Mouse (Mus musculus) retina, postnatal 1 day (tissue): ENCODE measurements around the gene Cdh15.
A peak's percentile ranks its signal among the peaks of the same experiment; 100 is the strongest.

ENCODE experiments used
- DNase-seq: peaks from one replicate; pipeline ENCODE4 v3.0.0-alpha.2; 2012

The Cdh15 gene

DNA sequence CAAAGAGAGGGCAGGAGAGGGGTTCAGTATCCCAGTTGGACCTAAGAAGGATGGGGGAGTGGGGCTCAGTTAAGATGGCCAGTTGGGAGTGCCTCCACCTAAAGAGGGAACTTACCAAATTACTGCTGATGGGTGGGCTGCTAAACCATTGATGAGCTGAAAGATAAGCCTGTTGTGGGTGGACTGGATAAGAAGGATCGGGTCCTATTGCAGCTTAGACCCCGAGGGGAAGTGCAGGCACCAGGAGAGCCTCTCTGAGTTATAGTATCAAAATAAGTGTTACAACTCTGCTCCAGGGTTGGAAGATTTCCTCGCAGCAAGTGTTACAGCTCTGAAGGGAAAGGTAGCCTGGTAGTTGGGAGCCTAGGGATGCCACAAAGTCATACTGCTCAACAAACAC is 3.6 kb upstream of the Cdh15 start:
- no peak for DNase-seq

DNA sequence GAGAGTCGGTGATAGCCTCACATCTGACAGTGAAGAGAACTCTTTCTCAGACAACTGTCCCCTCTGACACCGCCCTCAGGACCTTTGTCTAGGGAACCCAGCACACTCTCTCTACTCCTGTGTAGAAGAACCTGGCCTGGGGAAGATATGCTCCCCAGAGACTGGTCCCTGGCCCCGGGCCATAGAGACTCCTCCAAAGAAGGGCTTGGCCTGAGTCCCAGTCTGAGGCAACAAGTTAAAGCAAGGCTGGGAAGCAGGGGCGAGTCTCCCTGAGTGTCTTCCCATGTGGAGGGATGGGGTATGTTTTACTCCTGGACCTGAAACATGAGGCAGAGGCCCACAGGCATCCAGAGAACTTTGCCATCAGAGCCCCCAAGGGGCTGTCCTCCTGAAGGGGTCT is 2.1 kb upstream of the Cdh15 start:
- DNase-seq, result no peak

DNA sequence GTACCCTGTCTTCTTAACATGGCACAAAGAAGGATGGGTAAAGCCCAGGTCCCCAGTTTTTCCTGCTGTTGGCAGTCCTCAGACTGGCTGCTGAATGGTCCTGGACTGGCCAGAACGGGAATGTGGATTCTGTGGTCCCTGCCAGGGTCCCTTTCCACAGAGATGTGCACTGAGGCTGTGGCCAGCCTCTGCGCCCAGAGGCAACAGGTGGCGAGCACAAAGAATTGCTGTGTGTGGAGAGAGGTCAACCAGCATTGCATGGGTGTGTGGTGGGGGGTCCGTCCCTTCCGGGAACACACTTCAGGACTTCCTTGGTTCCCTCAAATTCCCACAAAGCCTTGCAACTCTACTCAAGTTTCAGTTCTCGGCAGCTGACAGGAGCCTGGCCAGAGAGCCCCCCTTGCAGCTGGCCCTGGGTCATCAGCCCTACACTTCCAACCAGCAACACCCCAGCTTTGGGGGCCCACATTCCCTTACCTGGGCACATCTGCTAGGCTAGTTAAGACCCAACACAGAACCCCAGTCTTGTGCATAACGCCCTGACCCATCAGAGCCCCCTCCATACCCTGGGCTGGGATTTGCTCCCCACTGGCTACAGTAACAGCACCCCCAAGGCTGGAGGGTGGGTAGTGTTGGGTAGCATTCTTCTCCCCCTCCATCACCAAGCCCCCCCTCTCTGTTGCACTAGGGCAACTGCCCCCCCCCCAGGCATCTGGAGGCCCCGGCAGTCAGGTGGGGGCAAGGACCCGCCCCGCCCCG is 1.6 kb downstream of the Cdh15 start:
- DNase-seq, result no peak

DNA sequence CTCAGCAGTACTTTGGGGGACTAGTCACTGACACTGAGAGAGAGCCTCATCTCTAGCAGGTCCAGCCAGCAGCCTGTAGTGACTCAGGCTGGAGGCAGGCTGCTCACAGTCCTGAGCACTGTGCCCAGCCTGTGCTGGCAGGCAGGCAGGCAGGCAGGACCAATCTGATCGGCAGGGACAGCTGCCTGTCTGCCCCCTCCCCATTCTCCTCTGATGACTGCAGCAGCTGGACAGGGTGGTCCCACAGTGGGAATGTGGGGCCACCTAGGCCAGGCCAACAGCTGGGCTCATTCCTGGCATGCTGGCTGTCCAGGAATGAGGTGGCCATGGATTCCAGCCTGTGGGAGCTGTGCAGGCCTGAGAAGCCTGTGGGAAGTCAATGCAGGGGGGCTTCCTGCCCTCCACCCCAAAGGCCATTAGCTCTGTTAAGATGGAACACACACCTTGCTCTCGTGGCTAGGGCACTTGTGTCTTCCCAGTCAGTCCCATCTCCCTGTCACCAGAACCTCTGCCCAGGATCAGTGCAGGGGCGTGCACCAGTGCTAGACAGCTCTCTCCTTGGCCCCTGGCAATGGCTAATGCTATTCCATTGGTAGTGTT is 3.0 kb downstream of the Cdh15 start:
- DNase-seq, result no peak

DNA sequence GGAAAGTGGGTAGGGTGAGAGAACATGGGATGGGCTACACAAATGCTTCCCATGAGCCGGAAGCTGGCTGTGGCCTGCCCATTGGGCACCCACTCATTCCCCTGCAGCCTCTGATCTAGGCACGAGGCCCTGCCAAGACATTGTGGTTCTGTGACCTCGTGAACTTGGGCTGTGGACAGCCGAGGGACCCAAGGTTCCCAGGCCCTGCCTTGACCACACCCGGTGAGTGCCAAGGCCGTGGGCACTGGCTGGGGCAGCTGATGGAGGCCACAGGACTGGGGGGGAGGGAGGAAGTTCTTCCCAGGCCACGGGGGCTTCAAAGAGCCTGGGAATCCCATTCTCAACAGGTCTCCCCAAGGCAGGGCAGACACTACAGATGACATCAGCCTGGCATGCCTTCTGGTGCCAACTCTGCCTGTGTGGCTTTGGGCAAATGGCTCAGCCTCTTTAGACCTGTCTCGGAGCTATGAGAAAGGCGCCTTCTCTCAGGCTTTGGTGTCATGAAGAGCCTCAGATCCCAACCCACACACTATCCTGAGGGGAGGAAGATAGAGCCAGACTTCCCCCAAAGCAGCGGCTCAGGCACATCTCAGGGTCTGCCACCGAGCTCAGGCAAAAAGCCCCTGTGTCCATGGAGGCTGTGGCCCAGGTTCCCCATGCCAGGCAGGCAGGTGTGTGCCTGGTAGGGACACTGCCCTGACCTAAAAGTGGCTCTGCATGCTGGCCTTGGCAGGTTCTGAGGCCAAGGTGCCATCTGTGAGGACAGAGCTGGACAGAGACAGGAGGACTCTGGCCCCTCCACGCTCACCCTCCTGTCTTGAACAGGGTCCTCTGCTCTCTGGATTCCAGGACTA is 4.2 kb downstream of the Cdh15 start:
- no peak for DNase-seq

DNA sequence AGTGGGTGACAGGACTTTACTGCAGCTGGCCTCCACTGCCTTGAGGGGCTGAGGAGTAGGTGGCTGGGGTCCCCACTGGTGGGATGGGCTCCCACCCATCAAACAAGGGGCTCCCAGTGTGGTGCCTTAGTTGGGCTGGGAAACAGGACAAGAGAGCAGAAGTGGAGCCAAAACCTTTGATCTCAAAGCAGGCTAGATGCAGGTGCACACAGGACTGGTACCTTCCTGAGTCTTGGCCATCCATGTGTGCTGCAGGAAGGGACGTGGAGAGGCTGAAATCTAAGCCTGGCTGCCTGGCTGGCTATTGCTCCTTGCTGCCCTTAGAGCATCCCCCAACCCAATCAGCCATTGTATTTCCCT is 4.8 kb downstream of the Cdh15 start:
- no peak for DNase-seq

DNA sequence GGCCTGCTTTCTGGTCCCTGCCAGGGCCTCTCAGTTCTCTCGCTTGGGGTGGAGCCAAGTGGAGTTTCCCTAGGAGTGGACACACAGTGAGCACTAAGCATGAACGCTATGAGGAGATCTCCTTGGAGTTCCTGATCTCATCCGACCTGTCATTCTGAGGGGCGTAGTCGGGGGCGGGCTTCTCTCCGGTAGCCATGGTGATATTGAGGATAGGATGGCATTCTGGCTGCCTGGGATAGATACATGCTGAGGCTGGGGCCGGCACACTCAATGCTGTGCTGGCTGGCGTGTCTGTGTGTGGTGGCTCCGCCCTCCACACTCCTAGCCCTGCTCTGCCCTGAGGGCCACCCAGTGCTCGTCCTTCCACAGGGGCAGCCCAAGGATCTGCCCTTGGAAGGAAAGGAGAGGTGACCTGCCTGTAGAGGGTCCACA is 5.6 kb downstream of the Cdh15 start:
- DNase-seq, result peak; percentile 64

DNA sequence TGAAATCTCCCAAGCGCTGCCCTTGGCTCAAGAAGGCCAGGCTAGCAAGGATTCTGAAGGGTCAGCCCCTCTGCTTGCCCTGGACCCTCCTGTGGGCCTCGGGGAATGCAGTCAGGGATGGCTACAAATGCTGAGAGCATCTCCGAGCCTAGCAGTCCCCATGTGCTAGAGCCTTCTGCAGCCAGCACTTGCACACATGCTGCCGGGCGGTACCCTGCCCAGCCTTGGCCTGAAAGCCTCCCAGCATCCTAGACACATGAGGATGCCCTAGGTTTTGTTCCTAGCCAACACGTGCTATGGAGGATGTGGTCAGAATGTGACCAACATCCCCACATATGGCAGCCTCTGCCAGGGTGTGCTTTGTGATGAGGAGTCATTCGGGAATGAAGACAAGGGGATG is 6.6 kb downstream of the Cdh15 start:
- no peak for DNase-seq

DNA sequence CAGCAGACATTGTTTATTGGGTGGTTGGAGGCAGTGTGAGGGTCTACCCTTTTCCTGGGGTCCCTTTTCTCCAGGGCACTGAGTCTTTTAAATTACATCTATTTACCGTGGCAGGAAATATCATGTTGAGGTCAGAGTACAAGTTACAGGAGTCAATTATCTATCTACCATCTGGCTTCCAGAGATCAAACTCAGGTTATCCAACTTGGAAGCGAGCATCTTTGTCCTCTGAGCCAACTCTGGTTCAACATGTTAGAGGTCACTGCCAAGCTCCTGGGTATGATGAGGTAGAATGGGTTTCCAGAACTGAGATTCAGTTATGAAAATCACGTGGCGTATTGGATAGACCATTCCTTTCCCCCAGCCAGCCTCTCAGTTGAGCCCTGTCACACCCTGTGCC is 7.4 kb downstream of the Cdh15 start:
- no peak for DNase-seq

DNA sequence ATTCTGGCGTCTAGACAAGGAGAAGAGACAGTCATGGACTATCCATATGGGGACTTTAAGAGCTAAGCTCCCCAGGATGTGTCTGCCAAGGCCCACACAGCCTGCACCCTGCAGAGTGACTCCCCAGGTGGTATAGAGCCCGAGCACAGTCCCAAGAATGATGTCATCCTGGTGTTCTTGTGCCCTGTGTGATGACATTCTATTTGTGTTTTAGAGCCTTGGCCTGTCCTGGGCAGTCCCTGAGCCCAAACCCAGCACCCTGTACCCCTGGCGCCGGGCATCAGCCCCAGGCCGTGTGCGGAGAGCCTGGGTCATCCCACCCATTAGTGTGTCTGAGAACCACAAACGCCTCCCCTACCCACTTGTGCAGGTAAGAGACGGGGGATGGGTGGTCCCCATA is 8.5 kb downstream of the Cdh15 start:
- DNase-seq, result no peak

GRCm38 (mm10) chr8:122859843-122860242 is 12.1 kb downstream of the Cdh15 start:
- no peak for DNase-seq

- peak; percentile 51 for DNase-seq
These were observed 17.0 kb downstream of the Cdh15 start for GRCm38 (mm10) chr8:122864719-122865129.

- peak; percentile 47 for DNase-seq
These were observed 17.7 kb downstream of the Cdh15 start for GRCm38 (mm10) chr8:122865441-122865840.

- no peak for DNase-seq
These were observed 18.5 kb downstream of the Cdh15 start for GRCm38 (mm10) chr8:122866231-122866630.

DNA sequence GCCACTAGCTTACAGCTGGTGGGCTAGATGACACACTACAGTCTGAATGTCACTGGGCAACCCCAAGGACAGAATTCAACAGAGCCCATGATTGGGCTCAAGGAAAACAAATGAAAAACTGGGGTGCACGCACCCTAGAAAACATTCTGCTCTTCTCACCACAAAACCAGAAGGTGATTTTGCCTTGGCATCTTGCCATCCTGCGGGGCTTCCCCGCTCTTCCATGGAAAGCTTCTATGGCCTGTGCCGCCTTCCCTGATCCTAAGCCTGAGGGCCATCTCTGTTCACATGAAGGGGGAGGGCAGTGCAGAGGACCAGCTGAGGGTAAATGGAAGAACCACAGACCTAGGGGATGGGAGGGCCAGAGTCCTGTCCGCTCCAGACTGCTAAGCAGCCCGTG is 20.2 kb downstream of the Cdh15 start:
- no peak for DNase-seq

- DNase-seq, result no peak
These were observed 22.7 kb downstream of the Cdh15 start for GRCm38 (mm10) chr8:122870377-122870863.

- no peak for DNase-seq
These were observed 23.9 kb downstream of the Cdh15 start for GRCm38 (mm10) chr8:122871663-122872062.

DNA sequence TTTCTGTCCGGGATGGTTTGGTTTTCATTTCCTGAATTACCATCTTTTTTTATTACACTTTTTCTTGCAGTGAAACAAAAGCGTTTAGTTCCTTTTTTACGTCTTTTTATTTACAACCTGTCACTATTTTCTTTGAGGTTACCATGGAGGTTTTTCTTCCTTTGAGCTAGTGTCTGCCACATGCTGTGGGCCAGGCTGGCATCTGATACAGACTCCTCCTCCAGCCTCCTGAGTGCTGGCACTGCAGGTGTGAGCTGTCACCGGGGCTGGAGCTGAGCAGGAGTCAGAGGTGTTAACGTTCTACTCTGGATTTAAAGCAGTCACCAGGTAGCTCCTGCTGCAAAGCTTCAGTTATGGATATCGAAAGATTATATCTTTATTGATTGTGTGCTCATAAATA is 25.4 kb downstream of the Cdh15 start:
- DNase-seq, result no peak

GRCm38 (mm10) chr8:122875186-122875585 is 27.4 kb downstream of the Cdh15 start:
- DNase-seq, result no peak

DNA sequence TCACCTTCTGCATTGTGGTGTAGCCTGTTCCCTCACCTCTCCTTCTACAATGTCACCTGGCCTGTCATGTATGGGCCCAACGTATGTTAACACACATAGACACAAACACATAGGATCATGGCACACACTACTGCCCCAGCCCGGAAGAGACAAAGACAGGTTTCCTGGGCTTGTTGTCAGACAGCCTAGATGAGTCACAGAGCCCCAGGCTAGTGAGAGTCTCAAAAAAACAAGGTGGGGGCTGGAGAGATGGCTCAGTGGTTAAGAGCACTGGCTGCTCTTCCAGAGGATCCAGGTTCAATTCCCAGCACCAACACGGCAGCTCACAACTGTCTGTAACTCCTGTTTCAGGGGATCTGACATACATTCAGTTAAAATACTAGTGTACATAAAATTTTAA is 30.5 kb downstream of the Cdh15 start:
- DNase-seq, result no peak

GRCm38 (mm10) chr8:122880302-122880701 is 32.5 kb downstream of the Cdh15 start:
- no peak for DNase-seq

GRCm38 (mm10) chr8:122883671-122884070 is 35.9 kb downstream of the Cdh15 start:
- no peak for DNase-seq

DNA sequence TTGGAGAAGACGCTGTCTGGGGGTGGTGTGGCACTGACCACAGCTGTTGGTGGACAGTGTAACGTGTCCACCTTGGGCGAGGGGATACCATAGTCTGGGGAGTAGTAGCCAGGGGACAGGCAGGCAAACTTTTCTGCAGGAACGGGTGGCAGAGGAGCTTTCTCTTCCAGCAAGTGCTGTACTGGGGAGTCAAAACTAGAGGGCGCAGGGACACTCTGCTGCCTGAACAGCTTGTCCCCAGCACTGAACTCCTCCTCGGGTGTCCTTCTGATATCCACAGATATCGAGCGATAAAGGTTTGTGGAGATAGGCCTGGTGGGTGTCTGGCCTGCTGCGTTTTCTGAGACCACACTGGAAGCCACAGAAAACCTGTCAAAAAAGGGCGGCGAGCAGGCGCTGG is 43.7 kb downstream of the Cdh15 start:
- DNase-seq, result no peak

GRCm38 (mm10) chr8:122893451-122893850 is 45.7 kb downstream of the Cdh15 start:
- no peak for DNase-seq
